Mouse (Mus musculus) neural tube, embryonic 12.5 days (tissue): ENCODE measurements around the gene Ptpn11. TPM values are rescaled to one million over a fixed set of nuclear protein-coding genes. Genes with fewer than 3 reads are reported as not detected.

Experiments
- ATAC-seq: fragments of 200-750 bp; cut with Nextera tagmentation; 2 replicates; pipeline ENCODE4 v1.8.0; 2017; ENCODE audit warnings: low read depth, mild to moderate bottlenecking, moderate TSS enrichment, moderate library complexity; ENCODE audit not compliant: low FRiP score
- H3K27ac ChIP-seq: fragments of 300-500 bp; sonication (generic); 2 replicates; pipeline ENCODE4 v1.5.1; 2016
- H3K27me3 ChIP-seq: fragments of 300-500 bp; sonication (generic); replicated peaks from 2 replicates; pipeline ENCODE4 v1.6.1; 2016; ENCODE audit warnings: mild to moderate bottlenecking
- H3K36me3 ChIP-seq: fragments of 300-500 bp; sonication (generic); 2 replicates; pipeline ENCODE4 v1.6.1; 2016; ENCODE audit warnings: mild to moderate bottlenecking
- H3K4me1 ChIP-seq: fragments of 300-500 bp; sonication (generic); 2 replicates; pipeline ENCODE4 v1.6.1; 2016
- H3K4me2 ChIP-seq: fragments of 300-500 bp; sonication (generic); replicated peaks from 2 replicates; pipeline ENCODE4 v1.6.1; 2016; ENCODE audit warnings: mild to moderate bottlenecking
- H3K4me3 ChIP-seq: fragments of 300-500 bp; sonication (generic); 2 replicates; pipeline ENCODE4 v1.5.1; 2016
- H3K9ac ChIP-seq: fragments of 300-500 bp; sonication (generic); 2 replicates; pipeline ENCODE4 v1.6.1; 2016; ENCODE audit warnings: mild to moderate bottlenecking
- H3K9me3 ChIP-seq: fragments of 300-500 bp; sonication (generic); 2 replicates; pipeline ENCODE4 v1.6.1; 2016; ENCODE audit warnings: mild to moderate bottlenecking
- WGBS: fragments of 180-500 bp; shearing (Covaris S2); methylation state at CpG from one replicate; pipeline ENCODE4 v1.1.7; 2016; 5-methylcytosine and 5-hydroxymethylcytosine counted together
- polyA plus RNA-seq: library from polyadenylated mRNA; unstranded; fragments of >200 nt; fragmentation: Nextera tagmentation; extraction: Ambion mirVana; gene quantifications from 2 replicates; pipeline ENCODE4 v1.2.1, GENCODE M21; 2016

Gene Ptpn11
- polyA plus RNA-seq, 1 experiment from 2014 or later = 20.0 TPM

GRCm38 (mm10) chr5:121162923-121163322 lies 28.3 kb downstream of the Ptpn11 start:
- Histone ChIP-seq H3K4me2 (no peak overlapping the region), H3K4me1 (no peaks in the 10 kb centered on the region), H3K9ac (no peak overlapping the region), H3K27me3 (no peaks in the 10 kb centered on the region), H3K4me3 (no peak overlapping the region), H3K27ac (no peak overlapping the region), H3K9me3 (no peaks in the 10 kb centered on the region), H3K36me3 (peaks cover 84% of the 10 kb centered on the region)
- no peak for ATAC-seq
- 89% methylated on average over 7 of the region's 7 CpGs for WGBS

DNA sequence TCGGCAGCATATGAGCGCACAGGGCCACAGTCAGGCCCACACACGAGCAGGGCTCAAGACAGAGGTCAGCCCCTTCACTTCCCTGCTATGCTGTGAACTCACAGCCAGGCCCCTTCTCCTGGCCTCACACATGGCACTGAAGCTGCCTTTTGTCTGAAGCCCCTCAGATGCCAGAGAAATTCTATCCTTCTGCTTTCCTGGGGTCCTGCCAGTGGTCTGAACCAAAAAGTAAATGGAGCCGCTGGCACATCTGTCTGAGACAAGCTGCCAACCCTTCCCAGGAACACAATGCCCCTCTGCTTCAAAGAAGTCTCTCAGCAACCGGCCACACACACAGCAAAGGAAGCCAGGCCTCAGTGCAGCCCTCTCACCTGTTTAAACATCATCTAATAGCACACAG lies 28.9 kb downstream of the Ptpn11 start:
- H3K27me3 ChIP-seq = no peaks in the 10 kb centered on the region
- H3K9ac ChIP-seq = no peak overlapping the region
- no peak for ATAC-seq
- H3K4me3 ChIP-seq = no peak overlapping the region
- H3K36me3 ChIP-seq = peaks cover 86% of the 10 kb centered on the region
- H3K9me3 ChIP-seq = no peaks in the 10 kb centered on the region
- H3K27ac ChIP-seq = no peak overlapping the region
- whole genome bisulfite sequencing = 88% methylated on average over 5 of the region's 5 CpGs
- H3K4me1 ChIP-seq = no peaks in the 10 kb centered on the region
- H3K4me2 ChIP-seq = no peak overlapping the region

GRCm38 (mm10) chr5:121158966-121159365 lies 32.2 kb downstream of the Ptpn11 start:
- Histone ChIP-seq H3K4me2 (no peak overlapping the region), H3K27ac (no peak overlapping the region), H3K27me3 (no peaks in the 10 kb centered on the region), H3K36me3 (peaks cover 70% of the 10 kb centered on the region), H3K9me3 (no peaks in the 10 kb centered on the region), H3K4me1 (no peaks in the 10 kb centered on the region), H3K4me3 (no peak overlapping the region), H3K9ac (no peak overlapping the region)
- WGBS = 88% methylated on average over 7 of the region's 7 CpGs
- no peak for ATAC-seq

GRCm38 (mm10) chr5:121157489-121157888 lies 33.7 kb downstream of the Ptpn11 start:
- ATAC-seq = no peak
- H3K36me3 ChIP-seq = peaks cover 67% of the 10 kb centered on the region
- no peak overlapping the region for H3K9ac ChIP-seq
- no peak overlapping the region for H3K27ac ChIP-seq
- H3K4me3 ChIP-seq = no peak overlapping the region
- no peaks in the 10 kb centered on the region for H3K9me3 ChIP-seq
- no peaks in the 10 kb centered on the region for H3K27me3 ChIP-seq
- no peak overlapping the region for H3K4me2 ChIP-seq
- 96% methylated on average over 5 of the region's 5 CpGs for WGBS
- no peaks in the 10 kb centered on the region for H3K4me1 ChIP-seq

GRCm38 (mm10) chr5:121157017-121157416 lies 34.2 kb downstream of the Ptpn11 start:
- no peak overlapping the region for H3K9ac ChIP-seq
- H3K27ac ChIP-seq = no peak overlapping the region
- ATAC-seq = no peak
- H3K27me3 ChIP-seq = no peaks in the 10 kb centered on the region
- H3K4me2 ChIP-seq = no peak overlapping the region
- 80% methylated on average over 2 of the region's 2 CpGs for WGBS
- no peaks in the 10 kb centered on the region for H3K4me1 ChIP-seq
- H3K36me3 ChIP-seq = peaks cover 67% of the 10 kb centered on the region
- no peak overlapping the region for H3K4me3 ChIP-seq
- no peaks in the 10 kb centered on the region for H3K9me3 ChIP-seq

DNA sequence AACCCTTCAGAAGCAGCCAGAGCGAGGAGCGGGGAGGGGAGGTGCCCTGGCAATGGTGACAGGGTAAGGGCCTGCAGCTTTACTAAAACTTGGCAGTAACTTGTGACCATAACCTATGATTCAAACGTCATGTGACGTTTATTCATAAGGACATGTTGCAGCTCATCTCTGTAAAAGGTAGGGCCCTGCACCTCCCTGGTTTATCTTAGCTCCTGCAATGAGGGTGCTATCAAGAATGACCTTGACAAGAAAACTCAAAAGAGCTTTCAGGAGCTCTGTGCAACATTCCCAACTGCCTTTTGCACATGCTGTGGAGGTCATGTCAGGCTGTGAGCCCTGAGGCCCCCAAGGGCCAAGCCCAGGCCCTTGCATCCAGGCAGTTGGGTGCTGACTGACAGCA lies 35.1 kb downstream of the Ptpn11 start:
- H3K9ac ChIP-seq = no peak overlapping the region
- no peaks in the 10 kb centered on the region for H3K9me3 ChIP-seq
- H3K4me2 ChIP-seq = no peak overlapping the region
- peaks cover 66% of the 10 kb centered on the region for H3K36me3 ChIP-seq
- no peaks in the 10 kb centered on the region for H3K27me3 ChIP-seq
- no peak overlapping the region for H3K4me3 ChIP-seq
- H3K4me1 ChIP-seq = no peaks in the 10 kb centered on the region
- ATAC-seq = no peak
- WGBS = 96% methylated on average over 4 of the region's 4 CpGs
- no peak overlapping the region for H3K27ac ChIP-seq

DNA sequence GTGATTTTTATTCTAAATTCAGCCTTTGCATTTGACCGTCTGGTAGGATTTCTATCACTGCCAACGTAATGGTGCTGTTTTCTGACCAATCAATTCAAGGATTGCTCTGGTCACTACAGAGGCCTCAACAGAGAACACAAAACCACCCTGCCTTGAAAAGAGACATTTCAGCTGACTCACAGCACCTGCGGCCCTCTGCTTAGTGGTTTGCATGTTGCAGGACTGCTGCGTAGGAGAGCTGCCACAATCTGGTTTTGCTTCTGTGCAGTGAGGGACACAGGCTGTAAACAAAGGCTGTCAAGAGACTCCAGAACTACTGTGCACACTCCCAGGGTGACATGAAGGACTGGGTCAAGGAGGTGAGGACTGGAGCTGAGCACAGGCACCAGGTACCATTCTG lies 40.5 kb downstream of the Ptpn11 start:
- Histone ChIP-seq H3K36me3 (peaks cover 73% of the 10 kb centered on the region), H3K9me3 (no peaks in the 10 kb centered on the region), H3K4me1 (no peaks in the 10 kb centered on the region), H3K4me3 (no peak overlapping the region), H3K27me3 (no peaks in the 10 kb centered on the region), H3K4me2 (no peak overlapping the region), H3K27ac (no peak overlapping the region), H3K9ac (no peak overlapping the region)
- 94% methylated on average over 4 of the region's 4 CpGs for WGBS
- no peak for ATAC-seq

- no peak overlapping the region for H3K4me2 ChIP-seq
- peaks cover 75% of the 10 kb centered on the region for H3K36me3 ChIP-seq
- H3K27ac ChIP-seq = no peak overlapping the region
- no peak overlapping the region for H3K9ac ChIP-seq
- no peaks in the 10 kb centered on the region for H3K9me3 ChIP-seq
- H3K4me3 ChIP-seq = no peak overlapping the region
- no peaks in the 10 kb centered on the region for H3K27me3 ChIP-seq
- WGBS = 81% methylated on average over 1 of the region's 1 CpGs
- H3K4me1 ChIP-seq = no peaks in the 10 kb centered on the region
- no peak for ATAC-seq
Observed at GRCm38 (mm10) chr5:121149246-121149645, 42.0 kb downstream of the Ptpn11 start.

- H3K4me3 ChIP-seq = no peak overlapping the region
- H3K4me2 ChIP-seq = no peak overlapping the region
- H3K4me1 ChIP-seq = no peaks in the 10 kb centered on the region
- H3K9ac ChIP-seq = no peak overlapping the region
- H3K9me3 ChIP-seq = no peaks in the 10 kb centered on the region
- ATAC-seq = no peak
- WGBS = 96% methylated on average over 5 of the region's 5 CpGs
- no peaks in the 10 kb centered on the region for H3K27me3 ChIP-seq
- peaks cover 76% of the 10 kb centered on the region for H3K36me3 ChIP-seq
- no peak overlapping the region for H3K27ac ChIP-seq
Observed at GRCm38 (mm10) chr5:121146275-121146674, 44.9 kb downstream of the Ptpn11 start.

DNA sequence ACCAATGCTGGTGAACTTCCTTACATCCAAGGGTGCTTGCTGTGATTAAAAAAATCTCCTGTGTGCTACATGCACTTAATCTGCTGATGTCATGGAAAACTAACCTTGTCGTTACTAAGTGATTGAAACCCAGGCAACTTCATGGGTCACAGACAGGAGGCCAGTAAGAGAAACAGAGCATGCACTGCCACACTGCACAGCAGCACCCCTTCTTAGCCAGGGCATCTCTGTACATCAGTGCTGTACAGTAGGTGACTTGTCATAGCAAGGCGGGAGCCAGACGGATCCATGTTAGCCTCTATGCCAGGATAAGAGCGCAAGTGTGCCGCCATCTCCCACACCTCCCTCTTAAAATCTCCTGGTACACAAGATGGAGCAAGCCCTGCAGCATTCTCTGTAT lies 45.6 kb downstream of the Ptpn11 start:
- WGBS = 96% methylated on average over 5 of the region's 5 CpGs
- Histone ChIP-seq H3K4me1 (no peaks in the 10 kb centered on the region), H3K36me3 (peaks cover 76% of the 10 kb centered on the region), H3K4me2 (no peak overlapping the region), H3K4me3 (no peak overlapping the region), H3K27ac (no peak overlapping the region), H3K9me3 (no peaks in the 10 kb centered on the region), H3K27me3 (no peaks in the 10 kb centered on the region), H3K9ac (no peak overlapping the region)
- no peak for ATAC-seq

GRCm38 (mm10) chr5:121144441-121145238 lies 46.6 kb downstream of the Ptpn11 start:
- Histone ChIP-seq H3K4me2 (no peak overlapping the region), H3K9ac (no peak overlapping the region), H3K9me3 (no peaks in the 10 kb centered on the region), H3K27ac (no peak overlapping the region), H3K4me3 (no peak overlapping the region), H3K27me3 (no peaks in the 10 kb centered on the region), H3K4me1 (no peaks in the 10 kb centered on the region), H3K36me3 (peaks cover 74% of the 10 kb centered on the region)
- 91% methylated on average over 13 of the region's 13 CpGs for WGBS
- no peak for ATAC-seq

DNA sequence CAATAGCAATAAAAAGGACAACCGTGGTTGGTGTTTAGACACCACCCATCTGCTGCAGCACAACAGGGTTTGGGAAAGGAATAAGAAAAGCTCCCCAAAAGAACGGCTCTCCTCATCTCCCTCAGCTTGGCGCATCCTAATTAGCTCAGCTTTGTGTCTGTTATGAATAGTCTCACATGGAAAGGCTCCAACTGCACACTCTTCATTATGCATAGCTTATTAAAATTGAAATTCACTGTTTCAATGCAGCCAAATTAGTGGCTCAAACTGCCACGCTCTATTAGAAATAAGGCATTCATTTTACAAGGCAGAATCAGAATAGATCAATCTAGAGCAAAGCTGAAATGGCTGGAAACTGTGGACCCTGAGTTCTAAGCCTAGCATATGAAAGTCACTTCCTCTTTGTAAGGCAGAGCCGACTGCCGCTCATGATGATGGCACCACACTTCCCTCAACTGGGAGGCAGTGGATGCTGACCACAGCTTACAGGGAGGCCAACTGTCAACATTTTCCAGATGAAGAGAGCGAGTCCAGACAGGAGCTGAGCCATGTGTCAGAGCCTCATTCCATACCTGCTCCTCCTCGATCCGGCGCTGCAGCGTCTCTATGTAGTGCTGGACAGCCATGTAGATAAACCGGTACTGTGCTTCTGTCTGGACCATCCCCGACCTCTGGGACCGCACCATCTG lies 48.6 kb downstream of the Ptpn11 start:
- H3K4me1 ChIP-seq = no peaks in the 10 kb centered on the region
- ATAC-seq = no peak
- no peak overlapping the region for H3K9ac ChIP-seq

GRCm38 (mm10) chr5:121140276-121140675 lies 50.9 kb downstream of the Ptpn11 start:
- Histone ChIP-seq H3K4me3 (no peak overlapping the region), H3K4me2 (no peak overlapping the region), H3K36me3 (peaks cover 73% of the 10 kb centered on the region), H3K27ac (no peak overlapping the region), H3K9ac (no peak overlapping the region), H3K27me3 (no peaks in the 10 kb centered on the region), H3K4me1 (no peaks in the 10 kb centered on the region), H3K9me3 (no peaks in the 10 kb centered on the region)
- WGBS = 80% methylated on average over 7 of the region's 7 CpGs
- no peak for ATAC-seq

More for the DNA sequence above, 48.6 kb downstream of the Ptpn11 start:
- Histone ChIP-seq H3K36me3 (peaks cover 68% of the 10 kb centered on the region), H3K27ac (no peak overlapping the region), H3K4me3 (no peak overlapping the region), H3K27me3 (no peaks in the 10 kb centered on the region), H3K4me2 (no peak overlapping the region), H3K9me3 (no peaks in the 10 kb centered on the region)
- 87% methylated on average over 14 of the region's 14 CpGs for WGBS
